Mouse (Mus musculus) Muller cell, postnatal 12 days (primary cell): ENCODE data around the gene Tcn2.
"Not testable (repeated sequence)": the region's sequence is repeated elsewhere in the genome, so short reads cannot be mapped to it uniquely, and the experiment has no call there.

Source experiments
- DNase-seq: peaks from one replicate; pipeline ENCODE4 v3.0.0-alpha.2; 2015; ENCODE audit errors: inconsistent ontology term

The Tcn2 gene

GRCm38 (mm10) chr11:3930019-3930418, 1.9 kb downstream of the Tcn2 start:
- no peak for DNase-seq

GRCm38 (mm10) chr11:3925916-3926315, 6.0 kb downstream of the Tcn2 start:
- DNase-seq: no peak

- DNase-seq: no peak
Measured at GRCm38 (mm10) chr11:3922731-3923130, 9.2 kb downstream of the Tcn2 start.

GRCm38 (mm10) chr11:3922115-3922514, 9.8 kb downstream of the Tcn2 start:
- no peak for DNase-seq

GRCm38 (mm10) chr11:3921281-3921850, 10.6 kb downstream of the Tcn2 start:
- DNase-seq: no peak

GRCm38 (mm10) chr11:3920476-3920875, 11.5 kb downstream of the Tcn2 start:
- DNase-seq: no peak

- DNase-seq: no peak
Measured at GRCm38 (mm10) chr11:3918738-3919137, 13.2 kb downstream of the Tcn2 start.

- DNase-seq: peak; percentile 99
Measured at GRCm38 (mm10) chr11:3914109-3914840, 17.7 kb downstream of the Tcn2 start, which contains the start of gene Slc35e4. Slc35e4 (minus strand) TSS chr11:3914664.

GRCm38 (mm10) chr11:3913316-3914108, 18.4 kb downstream of the Tcn2 start:
- peak; percentile 97 for DNase-seq

- no peak for DNase-seq
Measured at GRCm38 (mm10) chr11:3912875-3913271, 19.1 kb downstream of the Tcn2 start.

GRCm38 (mm10) chr11:3912100-3912874, 19.7 kb downstream of the Tcn2 start:
- DNase-seq: peak; percentile 44

GRCm38 (mm10) chr11:3911440-3911839, 20.5 kb downstream of the Tcn2 start:
- DNase-seq: not testable (repeated sequence)

- no peak for DNase-seq
Measured at GRCm38 (mm10) chr11:3910513-3911310, 21.2 kb downstream of the Tcn2 start.

GRCm38 (mm10) chr11:3909236-3909635, 22.7 kb downstream of the Tcn2 start:
- peak; percentile 54 for DNase-seq

- peak; percentile 70 for DNase-seq
Measured at GRCm38 (mm10) chr11:3905446-3905845, 26.5 kb downstream of the Tcn2 start.

GRCm38 (mm10) chr11:3904673-3905072, 27.3 kb downstream of the Tcn2 start:
- no peak for DNase-seq

GRCm38 (mm10) chr11:3903046-3903445, 28.9 kb downstream of the Tcn2 start:
- DNase-seq: peak; percentile 70

- DNase-seq: no peak
Measured at GRCm38 (mm10) chr11:3902516-3902915, 29.4 kb downstream of the Tcn2 start.

- DNase-seq: no peak
Measured at GRCm38 (mm10) chr11:3900296-3900695, 31.7 kb downstream of the Tcn2 start.

- no peak for DNase-seq
Measured at GRCm38 (mm10) chr11:3895933-3896332, 36.0 kb downstream of the Tcn2 start.

- peak; percentile 22 for DNase-seq
Measured at GRCm38 (mm10) chr11:3895458-3895857, 36.5 kb downstream of the Tcn2 start.
